Mouse (Mus musculus) thymus, adult 2 months (tissue): ENCODE data around the gene Acvr1b.

Experiments
- CTCF ChIP-seq: fragments of 200-500 bp; IDR thresholded peaks from 2 replicates; pipeline ENCODE4 v1.5.1; 2012; ENCODE audit warnings: mild to moderate bottlenecking, control low read depth, low read length, moderate library complexity, borderline replicate concordance; ENCODE audit not compliant: control insufficient read depth, poor library complexity, insufficient read depth; ENCODE audit errors: extremely low read depth
- POLR2A ChIP-seq: fragments of 200-500 bp; IDR thresholded peaks from 2 replicates; pipeline ENCODE4 v1.6.1; 2012; ENCODE audit warnings: mild to moderate bottlenecking, low read length, control low read depth, moderate library complexity; ENCODE audit not compliant: control insufficient read depth, poor library complexity, insufficient read depth; ENCODE audit errors: extremely low read depth

DNA sequence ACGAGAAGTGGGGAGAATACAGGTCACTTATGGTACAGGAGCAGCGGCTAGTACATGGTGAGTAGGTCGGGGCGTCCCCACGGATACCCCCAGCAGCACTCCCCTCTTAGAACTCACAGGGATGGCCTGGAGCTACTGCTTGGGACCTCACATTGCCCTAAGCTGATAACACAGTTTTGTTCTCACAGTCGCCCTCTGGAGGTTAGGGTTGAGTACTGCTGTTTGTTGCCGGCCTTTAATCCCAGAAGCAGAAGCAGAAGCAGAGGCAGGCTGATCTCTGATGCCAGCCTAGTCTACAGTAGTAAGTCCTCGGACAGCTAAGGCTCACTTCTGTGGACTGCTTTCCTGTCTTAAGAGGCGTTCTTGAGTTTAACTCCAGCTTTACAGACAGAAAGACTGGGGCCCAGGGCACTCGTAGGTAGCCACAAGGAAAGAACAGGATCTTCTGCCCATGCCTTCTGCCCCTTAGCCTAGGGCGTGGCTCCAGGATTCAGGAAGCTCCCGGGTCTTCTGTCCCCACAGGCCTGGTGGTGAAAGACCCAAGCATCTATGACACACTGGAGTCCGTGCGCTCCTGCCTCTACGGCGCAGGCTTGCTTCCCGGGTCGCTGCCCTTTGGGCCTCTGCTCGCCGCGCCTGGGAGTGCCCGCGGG, 57.3 kb downstream of the Acvr1b start:
- TF ChIP-seq POLR2A (no peak), CTCF (no peak)
